Mouse (Mus musculus): ENCODE measurements around the gene Myh10. TPM values are rescaled to one million over a fixed set of nuclear protein-coding genes. Genes with fewer than 3 reads are reported as not detected.

The Myh10 gene
- polyA plus RNA-seq (2017; shearing (Covaris generic)), result 1 to 10 TPM; 1.7 to 3.7 TPM

DNA sequence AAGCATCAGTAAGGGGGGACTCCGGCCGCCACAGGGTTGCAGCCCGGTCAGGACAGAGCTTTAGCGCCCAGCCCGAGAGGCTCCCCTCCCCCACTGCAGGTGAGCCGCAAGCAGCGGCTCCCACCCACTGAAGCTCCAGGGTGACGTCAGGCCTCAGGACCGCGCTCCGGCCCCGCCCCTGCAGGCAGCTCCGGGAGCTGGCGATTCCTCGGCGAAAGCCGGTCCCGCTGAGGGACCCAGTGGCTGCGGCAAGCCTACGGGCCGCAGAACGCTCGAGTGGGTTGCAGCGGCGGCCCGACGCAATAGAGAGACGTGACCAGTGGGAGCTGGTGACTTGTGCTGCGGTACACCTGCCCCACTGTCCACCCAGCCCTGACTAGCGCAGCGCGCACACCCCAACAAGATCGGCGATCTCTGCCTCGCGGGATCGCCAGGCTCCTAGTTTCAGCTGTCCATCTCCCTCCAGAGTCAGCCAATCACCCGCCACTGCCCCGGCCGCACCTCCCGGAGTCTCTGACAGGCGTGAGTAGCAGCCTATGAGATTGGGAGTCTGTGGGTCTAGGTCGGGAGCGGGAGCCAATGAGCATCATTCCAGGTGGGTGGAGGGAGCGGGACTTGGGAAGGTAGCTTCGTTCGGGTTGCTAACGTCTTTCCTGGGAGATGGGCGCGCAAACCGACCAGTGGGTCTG is at the start of gene Myh10:
Gene Myh10, plus strand, starts transcription at position 239 of the 689 bp plus-strand sequence.

Other genes with a start within 250 kb of the Myh10 start
- gene Pik3r6, start 188.5 kb upstream of the Myh10 start, polyA plus RNA-seq (2017; shearing (Covaris generic)), result 1 to 10 TPM in 1 of 2 experiments, not detected in 1; 1.1 TPM
- gene Mfsd6l, start 135.4 kb upstream of the Myh10 start, polyA plus RNA-seq (2017; shearing (Covaris generic)), result not detected
- gene Ccdc42, start 104.5 kb upstream of the Myh10 start, polyA plus RNA-seq (2017; shearing (Covaris generic)), result not detected
- gene Ndel1, start 180.3 kb downstream of the Myh10 start, polyA plus RNA-seq (2017; shearing (Covaris generic)), result 10 to 100 TPM; 59.1 to 78.7 TPM
- not detected for gene Rnf222, start 197.0 kb downstream of the Myh10 start, polyA plus RNA-seq (2017; shearing (Covaris generic))
- 1,000 to 10,000 TPM in 1 of 2 experiments, 100 to 1,000 TPM in 1; 685 to 1,193 TPM for gene Rpl26, start 210.0 kb downstream of the Myh10 start, polyA plus RNA-seq (2017; shearing (Covaris generic))
- under 1 TPM in 1 of 2 experiments, not detected in 1; 0.28 TPM for gene Odf4, start 235.5 kb downstream of the Myh10 start, polyA plus RNA-seq (2017; shearing (Covaris generic))

Data from activated CD4-positive, CD25-positive, alpha-beta regulatory T cell (primary cell).